Mouse (Mus musculus): ENCODE results near the gene Gm49318. TPM values are rescaled to one million over a fixed set of nuclear protein-coding genes. Genes with fewer than 3 reads are reported as not detected.
A peak's percentile ranks its signal among the peaks of the same experiment; 100 is the strongest.

Gm49318 gene
- polyA plus RNA-seq, 1 experiment from 2014 or later, result not detected

GRCm38 (mm10) chr9:22069881-22070553 lies 1.0 kb downstream of the Gm49318 start:
- DNase-seq (ENCODE audit: low spot score), result no peak

DNA sequence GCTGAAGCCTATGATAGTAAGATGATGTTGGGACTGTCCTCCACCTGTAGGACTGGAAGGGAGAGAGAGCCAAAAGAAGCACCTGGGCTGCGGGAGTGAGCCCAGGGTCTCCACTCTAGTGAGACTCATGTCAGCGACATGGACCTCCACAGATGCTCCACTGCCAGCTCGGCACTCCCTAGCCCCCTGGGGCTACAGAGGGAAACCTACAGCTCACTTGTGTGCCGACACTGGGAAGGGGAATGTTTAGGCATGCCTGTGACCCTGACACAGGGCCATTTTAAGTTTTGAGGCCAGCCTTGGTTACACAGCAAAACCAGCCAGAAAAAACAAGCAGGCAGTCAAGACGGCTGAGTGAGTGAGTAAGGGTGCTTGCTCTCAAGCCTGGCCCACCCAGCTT lies 3.9 kb downstream of the Gm49318 start:
- DNase-seq (ENCODE audit: low spot score), result no peak

GRCm38 (mm10) chr9:22066433-22066832 lies 4.6 kb downstream of the Gm49318 start:
- DNase-seq (ENCODE audit: low spot score), result peak; percentile 59

DNA sequence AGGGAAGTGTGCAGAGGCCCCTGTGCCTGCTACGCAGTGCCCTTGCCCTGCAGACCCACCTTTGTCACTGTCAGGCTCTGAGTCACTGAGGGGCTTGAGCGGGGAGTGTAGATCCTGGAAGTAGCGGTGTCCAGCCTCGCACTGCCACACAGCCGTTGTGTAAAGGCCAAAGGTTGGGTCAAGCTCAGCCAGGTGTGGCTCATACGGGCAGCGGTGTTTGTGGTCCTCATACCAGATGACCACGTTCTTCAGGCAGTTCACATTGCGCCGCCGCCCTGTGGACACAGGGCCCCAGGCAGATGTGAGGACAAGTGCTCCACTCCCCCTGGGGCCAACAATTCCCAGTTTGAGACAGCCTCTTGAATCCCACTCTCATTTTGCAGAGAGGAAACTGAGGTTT lies 5.4 kb downstream of the Gm49318 start:
- DNase-seq (ENCODE audit: low spot score), result no peak

DNA sequence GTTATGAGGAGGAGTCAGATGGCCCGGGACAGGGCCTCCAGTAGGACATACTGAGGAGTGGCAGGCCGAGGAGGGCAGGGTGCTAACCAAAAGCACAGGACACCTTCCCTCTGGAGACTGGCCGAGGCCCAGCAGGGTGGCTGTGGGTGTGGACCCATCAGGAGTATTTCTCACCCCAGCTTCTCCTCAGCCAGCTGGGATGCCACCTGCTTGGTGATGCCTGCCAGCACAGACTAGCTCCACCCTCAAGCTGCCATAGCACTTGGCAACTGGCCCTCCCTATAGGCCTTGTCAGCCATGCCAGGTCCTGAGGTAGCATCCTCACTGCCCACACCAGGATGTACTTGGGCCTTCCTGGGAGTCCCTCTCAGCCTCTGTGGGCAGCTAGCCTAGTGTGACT lies 6.7 kb downstream of the Gm49318 start:
- no peak for DNase-seq (ENCODE audit: low spot score)

DNA sequence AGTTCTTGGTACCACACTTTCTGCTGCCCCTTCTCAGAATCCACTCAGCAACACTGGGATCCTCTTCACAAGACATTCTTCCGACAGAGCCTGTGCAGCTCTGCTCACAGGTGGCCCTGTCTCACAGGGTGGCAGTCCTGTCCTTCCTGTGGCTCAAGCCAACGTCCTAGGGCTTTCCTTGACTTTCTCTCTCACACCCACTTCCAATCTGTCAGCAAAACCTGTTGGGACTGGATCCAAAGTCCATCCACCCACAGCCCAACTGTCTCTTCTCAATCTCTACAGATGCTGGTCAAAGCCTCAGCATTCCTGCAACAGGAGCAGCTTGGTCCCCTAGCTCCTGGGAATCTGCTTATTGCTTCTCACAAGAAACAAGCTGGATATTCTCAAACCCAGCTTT lies 9.7 kb downstream of the Gm49318 start:
- no peak for DNase-seq (ENCODE audit: low spot score)

GRCm38 (mm10) chr9:22058011-22058424 lies 13.0 kb downstream of the Gm49318 start:
- DNase-seq (ENCODE audit: low spot score), result no peak

DNA sequence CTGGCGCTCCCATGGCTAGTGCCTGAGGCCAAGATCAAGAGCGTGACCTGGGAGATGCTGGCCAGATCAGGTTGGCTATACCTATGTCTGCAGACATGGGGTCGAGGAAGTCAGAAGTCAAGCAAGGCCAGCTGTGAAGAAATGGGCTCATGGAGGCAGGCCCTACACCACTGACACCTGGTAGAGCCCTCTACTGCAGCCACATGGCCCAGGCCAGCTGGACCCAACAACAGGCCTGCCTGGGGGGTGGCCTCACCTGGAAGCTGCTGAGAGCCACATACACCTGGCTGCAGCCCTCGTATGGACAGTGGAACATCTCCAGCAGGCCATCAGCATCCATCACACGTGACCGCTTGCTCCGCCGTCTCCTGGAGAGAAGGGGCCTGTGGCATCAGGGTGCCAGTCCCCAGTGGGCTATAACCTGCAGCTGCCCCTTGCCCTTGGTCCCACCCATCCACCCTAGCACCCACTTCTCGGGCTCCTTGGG lies 14.0 kb downstream of the Gm49318 start:
- DNase-seq (ENCODE audit: low spot score), result no peak

DNA sequence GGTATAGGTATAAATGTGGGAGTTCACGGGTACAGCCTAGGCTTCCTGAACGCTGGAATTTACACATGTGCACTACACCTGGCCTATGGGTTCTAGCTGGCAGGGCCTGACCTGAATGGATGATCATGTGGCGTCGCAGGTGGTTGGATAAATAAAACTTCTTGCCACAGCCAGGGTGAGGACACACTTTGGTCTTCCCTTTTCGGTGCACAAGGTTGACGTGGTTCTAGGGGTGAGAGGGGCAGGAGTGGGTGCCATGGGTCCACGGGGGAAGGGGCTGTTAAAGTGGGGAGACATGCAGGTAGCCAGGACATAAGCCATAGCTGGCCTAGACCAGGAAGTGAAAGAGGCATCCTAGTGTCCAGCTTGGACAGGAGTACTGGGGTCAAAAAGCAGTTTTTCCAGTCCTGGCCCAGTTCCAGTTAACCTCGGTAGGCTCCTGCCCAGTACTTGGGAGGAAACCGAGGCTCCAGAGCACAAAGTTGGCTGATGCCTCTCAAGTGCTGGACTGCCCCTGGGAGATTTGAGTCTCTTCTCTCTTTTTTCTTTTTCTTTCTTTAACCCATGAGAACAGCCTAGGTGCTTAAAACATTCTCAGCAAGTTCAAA lies 14.7 kb downstream of the Gm49318 start:
- DNase-seq (ENCODE audit: low spot score), result no peak

GRCm38 (mm10) chr9:22055713-22056112 lies 15.3 kb downstream of the Gm49318 start:
- no peak for DNase-seq (ENCODE audit: low spot score)

- DNase-seq (ENCODE audit: low spot score), result peak; percentile 86
These were observed 16.5 kb downstream of the Gm49318 start for GRCm38 (mm10) chr9:22054411-22055076.

GRCm38 (mm10) chr9:22053657-22054056 lies 17.4 kb downstream of the Gm49318 start:
- DNase-seq (ENCODE audit: low spot score), result no peak

DNA sequence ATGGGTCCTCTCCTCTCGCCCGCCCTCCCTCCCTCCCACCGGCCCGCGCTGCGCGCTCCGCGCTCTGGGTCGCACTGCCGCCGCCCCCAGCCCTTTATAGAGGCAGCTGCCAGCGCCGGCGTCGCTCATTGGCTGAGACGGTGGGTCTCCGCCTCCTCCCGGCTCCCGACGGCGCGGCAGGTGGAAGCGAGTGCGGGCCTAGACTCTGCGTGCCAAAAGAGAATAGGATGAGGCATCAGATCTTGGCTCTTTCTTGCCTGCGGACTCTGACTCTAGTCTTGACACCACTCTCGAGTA lies 19.2 kb downstream of the Gm49318 start, which contains the start of gene Elavl3:
Elavl3 (minus strand) TSS at position 66 of the 297 bp plus-strand sequence.
- peak; percentile 49 for DNase-seq (ENCODE audit: low spot score)

DNA sequence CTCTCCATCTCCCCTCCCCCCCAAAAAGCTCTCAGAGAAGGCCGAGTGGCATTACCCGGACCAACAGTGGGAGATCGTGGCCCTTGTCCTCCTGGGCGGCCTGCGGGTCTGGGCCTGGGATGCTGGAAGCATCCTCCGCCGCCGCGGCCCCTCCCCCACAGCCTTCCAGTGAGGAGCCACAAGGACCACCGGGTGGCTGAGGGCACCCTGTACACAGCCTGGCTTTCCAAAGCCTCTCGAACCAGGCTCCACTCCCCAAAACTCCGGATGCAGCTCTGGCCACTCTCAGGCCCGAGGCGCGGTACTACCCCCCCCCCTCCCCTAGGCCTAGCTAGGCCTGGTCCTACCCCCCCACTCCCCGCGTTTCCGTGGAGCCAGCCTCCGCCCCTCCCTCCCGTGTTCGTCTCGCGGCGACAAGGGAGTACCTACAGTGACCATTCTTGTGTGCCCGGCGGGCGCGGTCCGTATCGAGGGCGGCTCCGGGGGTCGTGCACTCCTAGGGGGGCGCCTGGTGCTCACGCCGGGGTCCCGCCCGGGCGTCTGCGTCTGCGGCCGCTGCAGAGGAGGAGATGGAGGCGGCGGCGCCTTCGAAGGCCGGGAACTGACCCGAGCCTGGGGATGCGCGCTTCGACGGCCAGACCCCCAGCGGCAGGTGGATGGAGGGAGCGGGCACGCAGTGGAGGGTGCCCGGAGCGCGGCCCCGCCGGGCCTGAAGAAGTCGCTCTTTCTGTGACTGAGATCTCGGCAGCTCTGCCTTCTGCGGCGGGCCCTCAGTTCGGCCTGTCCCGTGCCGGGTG lies 19.7 kb downstream of the Gm49318 start:
- no peak for DNase-seq (ENCODE audit: low spot score)

GRCm38 (mm10) chr9:22050351-22050889 lies 20.6 kb downstream of the Gm49318 start:
- DNase-seq (ENCODE audit: low spot score), result peak; percentile 26

- no peak for DNase-seq (ENCODE audit: low spot score)
These were observed 21.3 kb downstream of the Gm49318 start for GRCm38 (mm10) chr9:22049721-22050270.

GRCm38 (mm10) chr9:22049315-22049714 lies 21.7 kb downstream of the Gm49318 start:
- DNase-seq (ENCODE audit: low spot score), result no peak

DNA sequence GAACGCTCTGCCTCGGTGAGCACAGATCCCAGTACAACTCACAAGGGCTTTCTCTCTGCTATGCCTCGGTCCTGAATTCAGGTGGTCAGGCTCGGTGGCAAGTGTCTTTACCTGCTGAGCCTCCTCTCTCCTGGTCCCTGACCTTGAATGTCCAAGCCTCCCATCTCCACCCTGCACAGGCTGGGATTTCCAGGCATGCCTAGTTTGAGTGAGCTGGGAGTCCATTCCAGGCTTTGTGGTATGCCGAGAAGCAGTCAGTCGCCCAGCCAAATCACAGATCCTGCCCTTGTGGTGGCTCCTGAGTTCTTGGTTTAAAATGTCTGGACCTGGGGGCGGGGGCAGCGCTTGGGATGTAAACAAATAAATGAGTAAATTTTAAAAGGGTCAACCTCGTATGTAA lies 23.7 kb downstream of the Gm49318 start:
- DNase-seq (ENCODE audit: low spot score), result no peak

DNA sequence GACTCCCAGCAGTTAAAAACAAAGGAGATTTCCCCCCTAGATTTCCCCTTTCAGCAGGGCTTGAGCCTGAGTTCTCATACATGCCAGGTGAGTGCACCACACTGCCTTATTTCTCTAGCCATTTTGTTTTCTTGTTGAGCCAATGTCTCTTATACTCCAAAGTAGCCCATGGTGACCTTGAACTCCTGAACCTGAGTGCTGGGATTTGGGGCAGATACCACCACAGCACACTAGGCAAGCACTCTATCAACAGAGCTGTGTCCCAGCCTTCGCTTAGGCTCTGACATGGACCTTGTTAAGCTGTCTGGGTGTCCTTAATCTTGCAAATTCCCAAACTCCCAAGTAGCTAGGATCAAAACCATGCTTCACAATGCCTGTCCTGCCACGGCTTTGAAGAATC lies 29.2 kb downstream of the Gm49318 start:
- DNase-seq (ENCODE audit: low spot score), result no peak

DNA sequence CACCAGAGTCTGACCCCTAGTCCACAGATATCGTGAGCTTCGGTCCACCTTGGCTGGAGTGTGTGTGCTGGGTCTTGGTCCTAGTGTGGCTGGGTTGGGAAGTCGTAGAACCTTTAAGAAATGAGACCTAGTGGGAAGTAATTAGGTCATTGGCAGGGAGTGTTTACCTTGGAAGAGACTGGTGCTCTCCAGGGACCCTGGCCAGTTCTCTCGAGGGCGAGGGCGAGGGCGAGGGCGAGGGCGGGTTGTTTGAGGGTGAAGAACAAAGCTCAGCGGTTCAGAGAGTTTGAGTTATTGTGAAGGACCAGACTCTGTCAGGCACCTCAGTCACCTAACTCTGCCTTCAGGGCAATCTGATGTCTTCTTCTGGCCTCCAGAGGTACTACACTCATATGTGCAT lies 33.2 kb downstream of the Gm49318 start:
- DNase-seq (ENCODE audit: low spot score), result no peak
